Mouse (Mus musculus): ENCODE data around the gene Gsg1l2. TPM values are rescaled to one million over a fixed set of nuclear protein-coding genes. Genes with fewer than 3 reads are reported as not detected.

The Gsg1l2 gene
- polyA plus RNA-seq, 1 experiment from 2014 or later: not detected

GRCm38 (mm10) chr11:67829530-67829929 is 55.1 kb downstream of the Gsg1l2 start:
- Histone ChIP-seq H3K36me3 (ENCODE audit: control insufficient read depth, insufficient read depth, low read length) (no peaks in the 10 kb centered on the region), H3K4me3 (ENCODE audit: low read depth, low read length) (no peak overlapping the region), H3K4me1 (replicated peaks; ENCODE audit: control insufficient read depth, insufficient read depth, low read length) (no peaks in the 10 kb centered on the region), H3K9ac (ENCODE audit: low read length) (no peak overlapping the region), H3K27ac (ENCODE audit: low read depth, low read length) (no peak overlapping the region), H3K27me3 (ENCODE audit: control insufficient read depth, insufficient read depth, low read length) (no peaks in the 10 kb centered on the region), H3K4me2 (ENCODE audit: low read depth, low read length, severe bottlenecking) (no peak overlapping the region), H3K9me3 (ENCODE audit: control insufficient read depth, low read length) (no peaks in the 10 kb centered on the region)
- ATAC-seq (replicated peaks; ENCODE audit: low FRiP score): no peak
- no peak for DNase-seq (ENCODE audit: low spot score)
- WGBS: 84% methylated on average over 6 of the region's 6 CpGs

- no peaks in the 10 kb centered on the region for H3K9me3 ChIP-seq (ENCODE audit: control insufficient read depth, low read length)
- WGBS: 81% methylated on average over 5 of the region's 5 CpGs
- no peak for DNase-seq (ENCODE audit: low spot score)
- no peak overlapping the region for H3K4me2 ChIP-seq (ENCODE audit: low read depth, low read length, severe bottlenecking)
- H3K36me3 ChIP-seq (ENCODE audit: control insufficient read depth, insufficient read depth, low read length): no peaks in the 10 kb centered on the region
- ATAC-seq (replicated peaks; ENCODE audit: low FRiP score): no peak
- H3K9ac ChIP-seq (ENCODE audit: low read length): no peak overlapping the region
- H3K4me1 ChIP-seq (replicated peaks; ENCODE audit: control insufficient read depth, insufficient read depth, low read length): no peaks in the 10 kb centered on the region
- H3K4me3 ChIP-seq (ENCODE audit: low read depth, low read length): no peak overlapping the region
- no peaks in the 10 kb centered on the region for H3K27me3 ChIP-seq (ENCODE audit: control insufficient read depth, insufficient read depth, low read length)
- no peak overlapping the region for H3K27ac ChIP-seq (ENCODE audit: low read depth, low read length)
Measured at GRCm38 (mm10) chr11:67831820-67832219, 57.4 kb downstream of the Gsg1l2 start.

GRCm38 (mm10) chr11:67835408-67836078 is 61.1 kb downstream of the Gsg1l2 start:
- Histone ChIP-seq H3K9me3 (ENCODE audit: control insufficient read depth, low read length) (no peaks in the 10 kb centered on the region), H3K27me3 (ENCODE audit: control insufficient read depth, insufficient read depth, low read length) (no peaks in the 10 kb centered on the region), H3K36me3 (ENCODE audit: control insufficient read depth, insufficient read depth, low read length) (no peaks in the 10 kb centered on the region), H3K4me2 (ENCODE audit: low read depth, low read length, severe bottlenecking) (no peak overlapping the region), H3K27ac (ENCODE audit: low read depth, low read length) (no peak overlapping the region), H3K4me1 (replicated peaks; ENCODE audit: control insufficient read depth, insufficient read depth, low read length) (no peaks in the 10 kb centered on the region), H3K4me3 (ENCODE audit: low read depth, low read length) (no peak overlapping the region), H3K9ac (ENCODE audit: low read length) (no peak overlapping the region)
- WGBS: 93% methylated on average over 10 of the region's 10 CpGs
- no peak for ATAC-seq (replicated peaks; ENCODE audit: low FRiP score)
- DNase-seq (ENCODE audit: low spot score): no peak

Other genes starting within 250 kb of the Gsg1l2 start
- gene Rcvrn, start 79.3 kb upstream of the Gsg1l2 start, polyA plus RNA-seq (2014; fragmentation: Nextera tagmentation; extraction: Ambion mirVana): not detected in 2 replicates
- 0.05 TPM in 1 of 2 replicates, not detected in the other for gene Glp2r, start 3.5 kb upstream of the Gsg1l2 start, polyA plus RNA-seq (2014; fragmentation: Nextera tagmentation; extraction: Ambion mirVana)
- not detected in 2 replicates for gene Dhrs7c, start 23.6 kb downstream of the Gsg1l2 start, polyA plus RNA-seq (2014; fragmentation: Nextera tagmentation; extraction: Ambion mirVana)
- 1.0 and 1.4 TPM in 2 replicates for gene Usp43, start 147.5 kb downstream of the Gsg1l2 start, polyA plus RNA-seq (2014; fragmentation: Nextera tagmentation; extraction: Ambion mirVana)
- 0.86 and 1.4 TPM in 2 replicates for gene Cfap52, start 191.0 kb downstream of the Gsg1l2 start, polyA plus RNA-seq (2014; fragmentation: Nextera tagmentation; extraction: Ambion mirVana)
- 52.6 and 53.8 TPM in 2 replicates for gene Stx8, start 191.6 kb downstream of the Gsg1l2 start, polyA plus RNA-seq (2014; fragmentation: Nextera tagmentation; extraction: Ambion mirVana)

All from forebrain, embryonic 11.5 days (tissue).